Mouse (Mus musculus): ENCODE measurements around the gene Ace. TPM values are rescaled to one million over a fixed set of nuclear protein-coding genes. Genes with fewer than 3 reads are reported as not detected.

Ace gene
- total and polyA plus RNA-seq, 3 experiments = not detected

GRCm38 (mm10) chr11:105941973-105942372, 25.8 kb upstream of the Ace start:
- peaks cover 5 to 26% of the 10 kb centered on the region in 2 experiments for H3K4me1 ChIP-seq (ENCODE audit: control insufficient read depth in 1 of 2, insufficient read depth in 2 of 2, low read length in 2 of 2)

GRCm38 (mm10) chr11:105943133-105944102, 24.3 kb upstream of the Ace start:
- H3K27me3 ChIP-seq (ENCODE audit: control insufficient read depth in 1 of 2, insufficient read depth in 2 of 2, low read length in 2 of 2) = no peaks in the 10 kb centered on the region
- H3K36me3 ChIP-seq (ENCODE audit: control insufficient read depth in 1 of 2, insufficient read depth in 2 of 2, low read length in 2 of 2) = peaks cover 0 to 16% of the 10 kb centered on the region in 2 experiments; a peak in 2 of 4 replicates
- TF ChIP-seq TCF12 (IDR thresholded peaks at IDR 0.05; ENCODE audit: low read depth, low read length) = 0 out of 2 replicates have a peak, but pooled peaks have one; percentile 6
- TF ChIP-seq MAX (IDR thresholded peaks at IDR 0.05; ENCODE audit: low read length) = no peak
- TF ChIP-seq ELF1 (IDR thresholded peaks at IDR 0.05; ENCODE audit: low read depth, low read length) = peak; percentile 9; the same call in 1 of the 2 replicates
- no peak for TF ChIP-seq NRF1 (IDR thresholded peaks at IDR 0.05; ENCODE audit: insufficient read depth, low read depth, low read length, poor library complexity, severe bottlenecking)
- no peak for TF ChIP-seq ZKSCAN1 (IDR thresholded peaks at IDR 0.05; ENCODE audit: low read depth, low read length)
- 0 out of 2 replicates have a peak, but pooled peaks have one; percentile 17 for TF ChIP-seq MAZ (IDR thresholded peaks at IDR 0.05; ENCODE audit: low read depth, low read length)
- TF ChIP-seq RCOR1 (IDR thresholded peaks at IDR 0.05; ENCODE audit: low read depth, low read length) = 0 out of 2 replicates have a peak, but pooled peaks have one; percentile 7
- no peak for TF ChIP-seq CTCF (IDR thresholded peaks at IDR 0.05 in 2 of 3, conservative IDR thresholded peaks at IDR 0.05 in 1 of 3; ENCODE audit: control insufficient read depth in 1 of 3, insufficient read depth in 1 of 3, low read depth in 2 of 3, low read length in 3 of 3, poor library complexity in 1 of 3, severe bottlenecking in 1 of 3)
- TF ChIP-seq TAL1 (IDR thresholded peaks at IDR 0.05; ENCODE audit: low read length) = no peak
- TF ChIP-seq POLR2A (IDR thresholded peaks at IDR 0.05; ENCODE audit: control insufficient read depth in 1 of 2, insufficient read depth in 1 of 2, low read depth in 1 of 2, low read length in 2 of 2, poor library complexity in 1 of 2) = peak in 1 of 2 experiments; percentile 20; a peak in 1 of 4 replicates
- TF ChIP-seq POLR2AphosphoS5 (IDR thresholded peaks at IDR 0.05; ENCODE audit: borderline replicate concordance, low read depth, low read length) = no peak
- TF ChIP-seq ETS1 (IDR thresholded peaks at IDR 0.05; ENCODE audit: low read depth, low read length) = 0 out of 2 replicates have a peak, but pooled peaks have one; percentile 6
- no peak for TF ChIP-seq BHLHE40 (IDR thresholded peaks at IDR 0.05; ENCODE audit: borderline replicate concordance, low read depth, low read length)
- no peak for TF ChIP-seq CHD2 (IDR thresholded peaks at IDR 0.05; ENCODE audit: low read length)
- no peak for TF ChIP-seq TBP (IDR thresholded peaks at IDR 0.05; ENCODE audit: low read depth, low read length)
- TF ChIP-seq MAFK (IDR thresholded peaks at IDR 0.05; ENCODE audit: borderline replicate concordance, low read depth, low read length) = no peak
- peak; percentile 36; the same call in 1 of the 2 replicates for TF ChIP-seq UBTF (IDR thresholded peaks at IDR 0.05; ENCODE audit: borderline replicate concordance, insufficient read depth, low read depth, low read length)
- TF ChIP-seq MYC (IDR thresholded peaks at IDR 0.05; ENCODE audit: low read depth, low read length) = no peak
- H3K9me3 ChIP-seq (replicated peaks; ENCODE audit: insufficient read depth, low read length) = no peaks in the 10 kb centered on the region
- H3K4me3 ChIP-seq (ENCODE audit: control insufficient read depth in 1 of 2, insufficient read depth in 1 of 2, low read depth in 2 of 2, low read length in 2 of 2) = peak overlapping the region; percentile 82 to 98
- no peak overlapping the region for H3K27ac ChIP-seq (ENCODE audit: control insufficient read depth, low read depth, low read length)
- H3K4me1 ChIP-seq (ENCODE audit: control insufficient read depth in 1 of 2, insufficient read depth in 2 of 2, low read length in 2 of 2) = peaks cover 10 to 37% of the 10 kb centered on the region in 2 experiments
- DNase-seq (ENCODE audit: low read depth, low spot score) = peak; percentile 76
- peak overlapping the region; percentile 88 for H3K9ac ChIP-seq (ENCODE audit: control insufficient read depth, low read depth, low read length, poor library complexity, severe bottlenecking)
- peaks cover 4% of the 10 kb centered on the region; the same call in 1 of the 2 replicates for H3K79me2 ChIP-seq (ENCODE audit: control insufficient read depth, insufficient read depth, low read length, poor library complexity)

More at GRCm38 (mm10) chr11:105941973-105942372, 25.8 kb upstream of the Ace start:
- H3K4me3 ChIP-seq (ENCODE audit: control insufficient read depth in 1 of 2, insufficient read depth in 1 of 2, low read depth in 2 of 2, low read length in 2 of 2) = no peak overlapping the region
- no peak overlapping the region for H3K27ac ChIP-seq (ENCODE audit: control insufficient read depth, low read depth, low read length)
- H3K36me3 ChIP-seq (ENCODE audit: control insufficient read depth in 1 of 2, insufficient read depth in 2 of 2, low read length in 2 of 2) = peaks cover 0 to 12% of the 10 kb centered on the region in 2 experiments; a peak in 2 of 4 replicates
- H3K9ac ChIP-seq (ENCODE audit: control insufficient read depth, low read depth, low read length, poor library complexity, severe bottlenecking) = no peak overlapping the region
- H3K79me2 ChIP-seq (ENCODE audit: control insufficient read depth, insufficient read depth, low read length, poor library complexity) = peaks cover 4% of the 10 kb centered on the region; the same call in 1 of the 2 replicates
- no peaks in the 10 kb centered on the region for H3K27me3 ChIP-seq (ENCODE audit: control insufficient read depth in 1 of 2, insufficient read depth in 2 of 2, low read length in 2 of 2)
- TF ChIP-seq UBTF (IDR thresholded peaks at IDR 0.05; ENCODE audit: borderline replicate concordance, insufficient read depth, low read depth, low read length) = no peak
- TF ChIP-seq RCOR1 (IDR thresholded peaks at IDR 0.05; ENCODE audit: low read depth, low read length) = no peak
- TF ChIP-seq ZNF384 (IDR thresholded peaks at IDR 0.05; ENCODE audit: low read depth, low read length) = no peak
- TF ChIP-seq MAX (IDR thresholded peaks at IDR 0.05; ENCODE audit: low read length) = no peak
- TF ChIP-seq HCFC1 (IDR thresholded peaks at IDR 0.05; ENCODE audit: low read depth, low read length) = no peak
- no peak for TF ChIP-seq SMC3 (IDR thresholded peaks at IDR 0.05; ENCODE audit: low read depth, low read length)
- no peak for TF ChIP-seq CHD1 (IDR thresholded peaks at IDR 0.05; ENCODE audit: low read depth, low read length)
- TF ChIP-seq POLR2A (IDR thresholded peaks at IDR 0.05; ENCODE audit: control insufficient read depth in 1 of 2, insufficient read depth in 1 of 2, low read depth in 1 of 2, low read length in 2 of 2, poor library complexity in 1 of 2) = no peak
- TF ChIP-seq ZKSCAN1 (IDR thresholded peaks at IDR 0.05; ENCODE audit: low read depth, low read length) = no peak
- TF ChIP-seq MAFK (IDR thresholded peaks at IDR 0.05; ENCODE audit: borderline replicate concordance, low read depth, low read length) = no peak
- TF ChIP-seq MYB (IDR thresholded peaks at IDR 0.05; ENCODE audit: low read depth, low read length) = no peak
- no peak for TF ChIP-seq POLR2AphosphoS5 (IDR thresholded peaks at IDR 0.05; ENCODE audit: borderline replicate concordance, low read depth, low read length)
- no peak for TF ChIP-seq NRF1 (IDR thresholded peaks at IDR 0.05; ENCODE audit: insufficient read depth, low read depth, low read length, poor library complexity, severe bottlenecking)
- TF ChIP-seq MXI1 (IDR thresholded peaks at IDR 0.05; ENCODE audit: low read depth, low read length) = no peak
- TF ChIP-seq KAT2A (conservative IDR thresholded peaks at IDR 0.05; ENCODE audit: low read depth, low read length) = no peak
- no peak for TF ChIP-seq TBP (IDR thresholded peaks at IDR 0.05; ENCODE audit: low read depth, low read length)
- no peak for TF ChIP-seq E2F4 (IDR thresholded peaks at IDR 0.05; ENCODE audit: borderline replicate concordance, low read depth, low read length)
- no peaks in the 10 kb centered on the region for H3K9me3 ChIP-seq (replicated peaks; ENCODE audit: insufficient read depth, low read length)
- no peak for DNase-seq (ENCODE audit: low read depth, low spot score)

Data from MEL (cell line).